Mouse (Mus musculus): ENCODE data around the gene Hnrnph1. TPM values are rescaled to one million over a fixed set of nuclear protein-coding genes. Genes with fewer than 3 reads are reported as not detected.
A peak's percentile ranks its signal among the peaks of the same experiment; 100 is the strongest.

Hnrnph1 gene
- polyA plus RNA-seq, 1 experiment from 2014 or later: 395 TPM

- H3K9me3 ChIP-seq: no peaks in the 10 kb centered on the region
- no peak for ATAC-seq (ENCODE audit: insufficient number of reproducible peaks, low FRiP score, low TSS enrichment, low read depth)
- H3K4me3 ChIP-seq: no peak overlapping the region
- H3K36me3 ChIP-seq: peaks cover 4% of the 10 kb centered on the region
- WGBS: 83% methylated on average over 13 of the region's 13 CpGs
- peaks cover 15% of the 10 kb centered on the region for H3K4me1 ChIP-seq
- no peak overlapping the region for H3K9ac ChIP-seq
- no peaks in the 10 kb centered on the region for H3K27me3 ChIP-seq
- no peak overlapping the region for H3K27ac ChIP-seq
- H3K4me2 ChIP-seq: no peak overlapping the region
These were observed 2.3 kb upstream of the Hnrnph1 start for GRCm38 (mm10) chr11:50374286-50375015.

- no peak for ATAC-seq (ENCODE audit: insufficient number of reproducible peaks, low FRiP score, low TSS enrichment, low read depth)
- Histone ChIP-seq H3K9ac (no peak overlapping the region), H3K4me1 (peaks cover 20% of the 10 kb centered on the region), H3K27ac (no peak overlapping the region), H3K27me3 (no peaks in the 10 kb centered on the region), H3K9me3 (no peaks in the 10 kb centered on the region), H3K4me3 (no peak overlapping the region), H3K36me3 (peaks cover 10% of the 10 kb centered on the region), H3K4me2 (no peak overlapping the region)
- 88% methylated on average over 5 of the region's 5 CpGs for WGBS
These were observed 1.4 kb upstream of the Hnrnph1 start for GRCm38 (mm10) chr11:50375421-50375820.

- ATAC-seq (ENCODE audit: insufficient number of reproducible peaks, low FRiP score, low TSS enrichment, low read depth): no peak
- H3K9me3 ChIP-seq: no peaks in the 10 kb centered on the region
- H3K4me1 ChIP-seq: peaks cover 17% of the 10 kb centered on the region
- peak overlapping the region; percentile 99 for H3K27ac ChIP-seq
- H3K4me2 ChIP-seq: peak overlapping the region; percentile 73
- peaks cover 10% of the 10 kb centered on the region for H3K36me3 ChIP-seq
- peak overlapping the region; percentile 95 for H3K4me3 ChIP-seq
- 17% methylated on average over 10 of the region's 10 CpGs for WGBS
- no peaks in the 10 kb centered on the region for H3K27me3 ChIP-seq
- peak overlapping the region; percentile 77 for H3K9ac ChIP-seq
These were observed 517 bp upstream of the Hnrnph1 start for GRCm38 (mm10) chr11:50376156-50376790.

GRCm38 (mm10) chr11:50377892-50378684 is 1.3 kb downstream of the Hnrnph1 start:
- Histone ChIP-seq H3K9me3 (no peaks in the 10 kb centered on the region), H3K4me3 (peak overlapping the region; percentile 95), H3K36me3 (peaks cover 20% of the 10 kb centered on the region), H3K4me1 (peaks cover 15% of the 10 kb centered on the region), H3K27me3 (no peaks in the 10 kb centered on the region), H3K9ac (peak overlapping the region; percentile 98), H3K4me2 (peak overlapping the region; percentile 63), H3K27ac (peak overlapping the region; percentile 100)
- peak; percentile 77 for ATAC-seq (ENCODE audit: insufficient number of reproducible peaks, low FRiP score, low TSS enrichment, low read depth)
- WGBS: 1% methylated on average over 70 of the region's 71 CpGs

GRCm38 (mm10) chr11:50379023-50379752 is 2.4 kb downstream of the Hnrnph1 start:
- Histone ChIP-seq H3K36me3 (peaks cover 25% of the 10 kb centered on the region), H3K4me3 (peak overlapping the region; percentile 95)
- WGBS: 58% methylated on average over 12 of the region's 12 CpGs

GRCm38 (mm10) chr11:50381311-50381710 is 4.5 kb downstream of the Hnrnph1 start:
- H3K36me3 ChIP-seq: peaks cover 37% of the 10 kb centered on the region
- H3K27ac ChIP-seq: no peak overlapping the region
- H3K4me2 ChIP-seq: peak overlapping the region; percentile 23; the same call in 1 of the 2 replicates
- ATAC-seq (ENCODE audit: insufficient number of reproducible peaks, low FRiP score, low TSS enrichment, low read depth): no peak
- H3K4me1 ChIP-seq: peaks cover 13% of the 10 kb centered on the region
- no peak overlapping the region for H3K9ac ChIP-seq
- peak overlapping the region; percentile 14; the same call in 1 of the 2 replicates for H3K4me3 ChIP-seq
- 24% methylated on average over 4 of the region's 4 CpGs for WGBS
- H3K9me3 ChIP-seq: no peaks in the 10 kb centered on the region
- H3K27me3 ChIP-seq: no peaks in the 10 kb centered on the region

More at GRCm38 (mm10) chr11:50379023-50379752, 2.4 kb downstream of the Hnrnph1 start:
- no peak overlapping the region for H3K27ac ChIP-seq
- H3K9me3 ChIP-seq: no peaks in the 10 kb centered on the region
- ATAC-seq (ENCODE audit: insufficient number of reproducible peaks, low FRiP score, low TSS enrichment, low read depth): no peak
- H3K9ac ChIP-seq: peak overlapping the region; percentile 98
- no peaks in the 10 kb centered on the region for H3K27me3 ChIP-seq
- H3K4me1 ChIP-seq: peaks cover 15% of the 10 kb centered on the region
- peak overlapping the region; percentile 63 for H3K4me2 ChIP-seq

GRCm38 (mm10) chr11:50387167-50387679 is 10.4 kb downstream of the Hnrnph1 start:
- Histone ChIP-seq H3K36me3 (peaks cover 70% of the 10 kb centered on the region), H3K27me3 (no peaks in the 10 kb centered on the region), H3K4me3 (no peak overlapping the region), H3K9me3 (no peaks in the 10 kb centered on the region), H3K4me1 (no peaks in the 10 kb centered on the region), H3K4me2 (no peak overlapping the region), H3K9ac (no peak overlapping the region), H3K27ac (no peak overlapping the region)
- ATAC-seq (ENCODE audit: insufficient number of reproducible peaks, low FRiP score, low TSS enrichment, low read depth): no peak
- 70% methylated on average over 3 of the region's 3 CpGs for WGBS

GRCm38 (mm10) chr11:50387697-50388096 is 10.9 kb downstream of the Hnrnph1 start:
- H3K9me3 ChIP-seq: no peaks in the 10 kb centered on the region
- H3K27me3 ChIP-seq: no peaks in the 10 kb centered on the region
- no peak overlapping the region for H3K4me2 ChIP-seq
- H3K36me3 ChIP-seq: peaks cover 69% of the 10 kb centered on the region
- no peak overlapping the region for H3K9ac ChIP-seq
- 71% methylated on average over 4 of the region's 4 CpGs for WGBS
- H3K4me1 ChIP-seq: no peaks in the 10 kb centered on the region
- no peak overlapping the region for H3K4me3 ChIP-seq
- ATAC-seq (ENCODE audit: insufficient number of reproducible peaks, low FRiP score, low TSS enrichment, low read depth): no peak
- H3K27ac ChIP-seq: no peak overlapping the region

- Histone ChIP-seq H3K27me3 (no peaks in the 10 kb centered on the region), H3K27ac (no peak overlapping the region), H3K9me3 (no peaks in the 10 kb centered on the region), H3K36me3 (peaks cover 70% of the 10 kb centered on the region), H3K4me1 (no peaks in the 10 kb centered on the region), H3K4me2 (no peak overlapping the region), H3K4me3 (no peak overlapping the region), H3K9ac (no peak overlapping the region)
- WGBS: 95% methylated on average over 3 of the region's 3 CpGs
- ATAC-seq (ENCODE audit: insufficient number of reproducible peaks, low FRiP score, low TSS enrichment, low read depth): no peak
These were observed 11.6 kb downstream of the Hnrnph1 start for GRCm38 (mm10) chr11:50388217-50388929.

- no peak overlapping the region for H3K9ac ChIP-seq
- peak overlapping the region; percentile 30; the same call in 1 of the 2 replicates for H3K27ac ChIP-seq
- no peak for ATAC-seq (ENCODE audit: insufficient number of reproducible peaks, low FRiP score, low TSS enrichment, low read depth)
- no peak overlapping the region for H3K4me3 ChIP-seq
- no peaks in the 10 kb centered on the region for H3K27me3 ChIP-seq
- WGBS: 58% methylated on average over 3 of the region's 3 CpGs
- peaks cover 73% of the 10 kb centered on the region for H3K36me3 ChIP-seq
- no peaks in the 10 kb centered on the region for H3K4me1 ChIP-seq
- H3K9me3 ChIP-seq: no peaks in the 10 kb centered on the region
- no peak overlapping the region for H3K4me2 ChIP-seq
These were observed 12.2 kb downstream of the Hnrnph1 start for GRCm38 (mm10) chr11:50389011-50389410.

GRCm38 (mm10) chr11:50389616-50390015 is 12.8 kb downstream of the Hnrnph1 start:
- ATAC-seq (ENCODE audit: insufficient number of reproducible peaks, low FRiP score, low TSS enrichment, low read depth): 0 out of 2 replicates have a peak, but pooled peaks have one; percentile 23

More at GRCm38 (mm10) chr11:50389616-50390015, 12.8 kb downstream of the Hnrnph1 start:
- no peaks in the 10 kb centered on the region for H3K4me1 ChIP-seq
- H3K4me3 ChIP-seq: no peak overlapping the region
- no peaks in the 10 kb centered on the region for H3K27me3 ChIP-seq
- H3K36me3 ChIP-seq: peaks cover 76% of the 10 kb centered on the region
- no peak overlapping the region for H3K27ac ChIP-seq
- WGBS: 69% methylated on average over 5 of the region's 5 CpGs
- H3K9ac ChIP-seq: no peak overlapping the region
- no peak overlapping the region for H3K4me2 ChIP-seq
- no peaks in the 10 kb centered on the region for H3K9me3 ChIP-seq

Measured in limb, embryonic 15.5 days (tissue).